8 mouse cellular contexts compared by ENCODE assay signal in genomic region chr17:36237321-36237921, GRCm38 (mm10). TPM values are rescaled to one million over a fixed set of nuclear protein-coding genes. Genes with fewer than 3 reads are reported as not detected.
DNase-seq lines count a peak whose midpoint lies in the region; ATAC-seq lines count a peak whose summit lies in the region.

No protein-coding gene starts in this region.

- ATAC-seq in lung, embryonic 16.5 days (ENCODE audit: low read depth) = peak; percentile 81
- ATAC-seq in embryonic facial prominence, embryonic 15.5 days (ENCODE audit: insufficient number of reproducible peaks, low FRiP score, low TSS enrichment, low read depth) = peak; percentile 69; the same call in 1 of the 2 replicates
- peak; percentile 61 for ATAC-seq in intestine, embryonic 15.5 days
- peak; percentile 56; the same call in 1 of the 2 replicates for ATAC-seq in midbrain, embryonic 13.5 days

- 2% methylated on average over 26 of the region's 27 CpGs for WGBS in lung, embryonic 16.5 days
- WGBS in embryonic facial prominence, embryonic 15.5 days = 2% methylated on average over 27 of the region's 27 CpGs
- WGBS in intestine, embryonic 15.5 days = 2% methylated on average over 27 of the region's 27 CpGs
- WGBS in midbrain, embryonic 13.5 days = 4% methylated on average over 27 of the region's 27 CpGs

- H3K9ac ChIP-seq in lung, embryonic 16.5 days (ENCODE audit: low read length) = peak overlapping the region; percentile 67
- no peak overlapping the region for H3K9ac ChIP-seq in embryonic facial prominence, embryonic 15.5 days
- H3K9ac ChIP-seq in intestine, embryonic 15.5 days = peak overlapping the region; percentile 41
- H3K9ac ChIP-seq in midbrain, embryonic 13.5 days (replicated peaks) = peak overlapping the region; percentile 59

- H3K4me3 ChIP-seq in lung, embryonic 16.5 days (ENCODE audit: low read length) = peak overlapping the region; percentile 53
- H3K4me3 ChIP-seq in embryonic facial prominence, embryonic 15.5 days (replicated peaks) = peak overlapping the region; percentile 37
- H3K4me3 ChIP-seq in intestine, embryonic 15.5 days (replicated peaks) = peak overlapping the region; percentile 36
- H3K4me3 ChIP-seq in midbrain, embryonic 13.5 days (replicated peaks) = peak overlapping the region; percentile 31

- H3K4me2 ChIP-seq in lung, embryonic 16.5 days (ENCODE audit: low read depth, low read length) = peak overlapping the region; percentile 69
- H3K4me2 ChIP-seq in embryonic facial prominence, embryonic 15.5 days (replicated peaks) = peak overlapping the region; percentile 60
- H3K4me2 ChIP-seq in intestine, embryonic 15.5 days (replicated peaks) = peak overlapping the region; percentile 75
- H3K4me2 ChIP-seq in midbrain, embryonic 13.5 days (replicated peaks) = peak overlapping the region; percentile 51

- peaks cover 7% of the 10 kb centered on the region; the same call in 1 of the 2 replicates for H3K4me1 ChIP-seq in lung, embryonic 16.5 days (replicated peaks; ENCODE audit: control insufficient read depth, insufficient read depth, low read length)
- peaks cover 14% of the 10 kb centered on the region for H3K4me1 ChIP-seq in embryonic facial prominence, embryonic 15.5 days
- H3K4me1 ChIP-seq in intestine, embryonic 15.5 days (replicated peaks) = peaks cover 11% of the 10 kb centered on the region
- H3K4me1 ChIP-seq in midbrain, embryonic 13.5 days (replicated peaks) = peaks cover 5% of the 10 kb centered on the region

- H3K9me3 ChIP-seq in lung, embryonic 16.5 days (ENCODE audit: control insufficient read depth, low read length) = no peaks in the 10 kb centered on the region
- no peaks in the 10 kb centered on the region for H3K9me3 ChIP-seq in embryonic facial prominence, embryonic 15.5 days (replicated peaks)
- H3K9me3 ChIP-seq in intestine, embryonic 15.5 days = no peaks in the 10 kb centered on the region
- H3K9me3 ChIP-seq in midbrain, embryonic 13.5 days = no peaks in the 10 kb centered on the region

- intact Hi-C loops in left cerebral cortex, postnatal 14 days (cut with DNase I) = no loop called here

- no peaks in the 10 kb centered on the region for H3K36me3 ChIP-seq in lung, embryonic 16.5 days (ENCODE audit: control insufficient read depth, insufficient read depth, low read length)
- no peaks in the 10 kb centered on the region for H3K36me3 ChIP-seq in embryonic facial prominence, embryonic 15.5 days
- no peaks in the 10 kb centered on the region for H3K36me3 ChIP-seq in intestine, embryonic 15.5 days
- H3K36me3 ChIP-seq in midbrain, embryonic 13.5 days = no peaks in the 10 kb centered on the region

- no peak for DNase-seq in lung, postnatal 14 days
- DNase-seq in layer of hippocampus, postnatal 10 days (ENCODE audit: low spot score in 2 of 2) = no peak
- DNase-seq in left cerebral cortex, postnatal 14 days (ENCODE audit: low spot score in 2 of 2) = no peak
- no peak for DNase-seq in thymus, postnatal 4 days

- H3K27me3 ChIP-seq in lung, embryonic 16.5 days (ENCODE audit: control insufficient read depth, insufficient read depth, low read depth, low read length) = peaks cover 3% of the 10 kb centered on the region; the same call in 1 of the 2 replicates
- peaks cover 34% of the 10 kb centered on the region for H3K27me3 ChIP-seq in embryonic facial prominence, embryonic 15.5 days
- H3K27me3 ChIP-seq in intestine, embryonic 15.5 days (replicated peaks) = peaks cover 37% of the 10 kb centered on the region
- peaks cover 26% of the 10 kb centered on the region for H3K27me3 ChIP-seq in midbrain, embryonic 13.5 days

- 0 out of 2 replicates have a peak overlapping the region, but pooled peaks have one; percentile 1 for H3K27ac ChIP-seq in lung, embryonic 16.5 days (ENCODE audit: low read length)
- no peak overlapping the region for H3K27ac ChIP-seq in embryonic facial prominence, embryonic 15.5 days (replicated peaks)
- H3K27ac ChIP-seq in intestine, embryonic 15.5 days = no peak overlapping the region
- H3K27ac ChIP-seq in midbrain, embryonic 13.5 days = no peak overlapping the region

RNA-seq across cellular contexts. Expression of gene Rpp21, which starts 20.4 kb away (rescaled TPM):
- 193 and 196 TPM in 2 replicates for polyA plus RNA-seq in lung, embryonic 16.5 days (2015; fragmentation: Nextera tagmentation; extraction: Ambion mirVana)
- polyA plus RNA-seq in embryonic facial prominence, embryonic 15.5 days (2015; fragmentation: Nextera tagmentation; extraction: Ambion mirVana) = 104 and 107 TPM in 2 replicates
- 124 and 141 TPM in 2 replicates for polyA plus RNA-seq in intestine, embryonic 15.5 days (2015; fragmentation: Nextera tagmentation; extraction: Ambion mirVana)
- polyA plus RNA-seq in midbrain, embryonic 13.5 days (2015; fragmentation: Nextera tagmentation; extraction: Ambion mirVana) = 111 and 115 TPM in 2 replicates
- 10 to 100 TPM; 42.6 to 43.6 TPM for total RNA-seq in layer of hippocampus, postnatal 10 days (2021)
- 10 to 100 TPM; 43.5 to 51.3 TPM for total RNA-seq in left cerebral cortex, postnatal 14 days (2021)

RNA-seq across cellular contexts. Expression of gene Trim39, which starts 34.6 kb away (rescaled TPM):
- polyA plus RNA-seq in lung, embryonic 16.5 days (2015; fragmentation: Nextera tagmentation; extraction: Ambion mirVana) = 16.8 and 17.4 TPM in 2 replicates
- 17.0 and 19.1 TPM in 2 replicates for polyA plus RNA-seq in embryonic facial prominence, embryonic 15.5 days (2015; fragmentation: Nextera tagmentation; extraction: Ambion mirVana)
- 12.5 and 13.6 TPM in 2 replicates for polyA plus RNA-seq in intestine, embryonic 15.5 days (2015; fragmentation: Nextera tagmentation; extraction: Ambion mirVana)
- 29.3 and 31.1 TPM in 2 replicates for polyA plus RNA-seq in midbrain, embryonic 13.5 days (2015; fragmentation: Nextera tagmentation; extraction: Ambion mirVana)
- total RNA-seq in layer of hippocampus, postnatal 10 days (2021) = 10 to 100 TPM; 21.1 to 23.9 TPM
- 10 to 100 TPM; 20.0 to 20.2 TPM for total RNA-seq in left cerebral cortex, postnatal 14 days (2021)

RNA-seq across cellular contexts. Expression of gene H2-T3, which starts 47.3 kb away (rescaled TPM):
- 0.80 and 1.1 TPM in 2 replicates for polyA plus RNA-seq in lung, embryonic 16.5 days (2015; fragmentation: Nextera tagmentation; extraction: Ambion mirVana)
- polyA plus RNA-seq in embryonic facial prominence, embryonic 15.5 days (2015; fragmentation: Nextera tagmentation; extraction: Ambion mirVana) = not detected in 2 replicates
- polyA plus RNA-seq in intestine, embryonic 15.5 days (2015; fragmentation: Nextera tagmentation; extraction: Ambion mirVana) = 24.3 and 30.1 TPM in 2 replicates
- not detected in 2 replicates for polyA plus RNA-seq in midbrain, embryonic 13.5 days (2015; fragmentation: Nextera tagmentation; extraction: Ambion mirVana)
- not detected for total RNA-seq in layer of hippocampus, postnatal 10 days (2021)
- not detected for total RNA-seq in left cerebral cortex, postnatal 14 days (2021)

RNA-seq across cellular contexts. Expression of gene H2-M10.2, which starts 48.9 kb away (rescaled TPM):
- polyA plus RNA-seq in lung, embryonic 16.5 days (2015; fragmentation: Nextera tagmentation; extraction: Ambion mirVana) = not detected in 2 replicates
- polyA plus RNA-seq in embryonic facial prominence, embryonic 15.5 days (2015; fragmentation: Nextera tagmentation; extraction: Ambion mirVana) = 0.30 TPM in 1 of 2 replicates, not detected in the other
- polyA plus RNA-seq in intestine, embryonic 15.5 days (2015; fragmentation: Nextera tagmentation; extraction: Ambion mirVana) = not detected in 2 replicates
- polyA plus RNA-seq in midbrain, embryonic 13.5 days (2015; fragmentation: Nextera tagmentation; extraction: Ambion mirVana) = 0.28 and 0.36 TPM in 2 replicates
- not detected for total RNA-seq in layer of hippocampus, postnatal 10 days (2021)
- not detected for total RNA-seq in left cerebral cortex, postnatal 14 days (2021)

Comparison
In these comparisons a context has a peak if more than half of its experiments do, and no peak if none do; other contexts are left out.
1. RNA of gene H2-T3, which starts 47.3 kb away (polyA plus RNA-seq): 24.3 to 30.1 TPM in intestine, embryonic 15.5 days; 0.80 to 1.1 TPM in lung, embryonic 16.5 days, not detected in embryonic facial prominence, embryonic 15.5 days and not detected in midbrain, embryonic 13.5 days; every median in the first group is over 10 times any median in the second.
2. Peak in every context shown above with its lines, with median percentiles within 50 percentile points of each other: ATAC-seq, H3K4me2 ChIP-seq and H3K4me3 ChIP-seq.